Mouse (Mus musculus) E14TG2a.4 (cell line): ENCODE results near the gene Ppm1b.
A peak's percentile ranks its signal among the peaks of the same experiment; 100 is the strongest.

ENCODE experiments used
- H3K27me3 ChIP-seq: 2 replicates; pipeline ENCODE4 v1.6.1; 2014; ENCODE audit warnings: low read length, control low read depth; ENCODE audit not compliant: insufficient read depth
- H3K36me3 ChIP-seq: 2 replicates; pipeline ENCODE4 v1.6.1; 2014; ENCODE audit warnings: low read length, control low read depth; ENCODE audit not compliant: insufficient read depth
- H3K4me1 ChIP-seq: replicated peaks from 2 replicates; pipeline ENCODE4 v1.6.1; 2014; ENCODE audit warnings: low read depth, low read length, control low read depth
- H3K4me3 ChIP-seq: replicated peaks from 2 replicates; pipeline ENCODE4 v1.5.1; 2014; ENCODE audit warnings: mild to moderate bottlenecking, low read length
- H3K9me3 ChIP-seq: 2 replicates; pipeline ENCODE4 v1.6.1; 2014; ENCODE audit warnings: low read length, control low read depth
- CTCF ChIP-seq: conservative IDR thresholded peaks from 2 replicates; pipeline ENCODE4 v1.5.1; 2014; ENCODE audit warnings: low read length
- NANOG ChIP-seq: IDR thresholded peaks from 2 replicates; pipeline ENCODE4 v1.6.1; 2014; ENCODE audit warnings: borderline replicate concordance, low read length, mixed read lengths
- POU5F1 ChIP-seq: IDR thresholded peaks from 2 replicates; pipeline ENCODE4 v1.6.1; 2014; ENCODE audit warnings: low read length, borderline replicate concordance

Ppm1b gene

DNA sequence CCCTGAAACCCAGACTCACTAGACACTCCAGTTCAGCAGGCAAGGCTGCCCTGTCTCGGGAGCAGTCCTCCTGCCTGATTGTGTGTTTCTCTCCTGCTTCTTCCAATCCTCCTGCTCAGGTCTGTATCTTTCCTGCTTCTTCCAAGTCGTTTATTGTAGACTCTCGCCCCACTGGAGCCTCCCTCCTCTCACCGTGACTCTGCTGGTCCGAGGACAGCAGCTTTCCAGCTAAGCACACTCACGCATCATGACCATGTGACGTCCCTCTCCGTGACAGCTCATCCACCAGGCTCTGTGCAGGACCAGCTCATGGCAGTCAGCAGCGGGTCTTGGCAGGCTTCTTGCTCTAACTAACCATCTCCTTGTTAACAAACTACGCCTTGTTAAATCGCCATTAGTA, 77.5 kb downstream of the Ppm1b start:
- no peaks in the 10 kb centered on the region; the same call in 1 of the 2 replicates for H3K4me1 ChIP-seq
- H3K4me3 ChIP-seq = no peak overlapping the region
- H3K36me3 ChIP-seq = no peaks in the 10 kb centered on the region
- H3K27me3 ChIP-seq = peaks cover 6% of the 10 kb centered on the region
- TF ChIP-seq NANOG (no peak), CTCF (no peak), POU5F1 (no peak)
- H3K9me3 ChIP-seq = no peaks in the 10 kb centered on the region

DNA sequence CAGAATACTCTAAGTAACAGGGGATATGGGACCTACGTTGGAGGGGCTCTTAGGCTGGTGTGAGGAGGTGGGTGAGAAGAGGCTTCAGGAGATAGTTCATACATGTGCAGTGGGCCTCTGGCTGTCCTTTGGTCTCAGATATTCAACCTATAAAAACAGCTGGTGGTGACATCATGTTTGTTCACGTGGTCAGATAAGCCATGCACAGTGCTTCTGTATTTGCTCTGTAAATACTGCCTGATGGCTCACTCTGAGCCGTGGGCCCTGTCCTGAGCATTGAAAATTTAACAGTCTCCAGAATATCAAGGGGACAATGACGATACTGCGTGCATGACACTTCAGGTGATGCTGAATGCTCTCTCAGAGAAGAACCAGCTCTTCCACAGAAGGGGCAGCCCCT, 81.3 kb downstream of the Ppm1b start:
- Histone ChIP-seq H3K36me3 (no peaks in the 10 kb centered on the region), H3K4me1 (no peaks in the 10 kb centered on the region; the same call in 1 of the 2 replicates)
- TF ChIP-seq POU5F1 (no peak), CTCF (no peak), NANOG (no peak)

GRCm38 (mm10) chr17:85038311-85038710, 81.8 kb downstream of the Ppm1b start:
- Histone ChIP-seq H3K4me1 (no peaks in the 10 kb centered on the region; the same call in 1 of the 2 replicates), H3K36me3 (no peaks in the 10 kb centered on the region), H3K27me3 (peaks cover 3% of the 10 kb centered on the region), H3K4me3 (no peak overlapping the region), H3K9me3 (no peaks in the 10 kb centered on the region)
- TF ChIP-seq NANOG (no peak), CTCF (peak; percentile 15; the same call in 1 of the 2 replicates)

More for the DNA sequence above, 81.3 kb downstream of the Ppm1b start:
- H3K9me3 ChIP-seq = no peaks in the 10 kb centered on the region
- peaks cover 6% of the 10 kb centered on the region for H3K27me3 ChIP-seq
- no peak overlapping the region for H3K4me3 ChIP-seq

GRCm38 (mm10) chr17:85038761-85039160, 82.2 kb downstream of the Ppm1b start:
- Histone ChIP-seq H3K4me1 (no peaks in the 10 kb centered on the region; the same call in 1 of the 2 replicates), H3K9me3 (no peaks in the 10 kb centered on the region), H3K27me3 (peaks cover 3% of the 10 kb centered on the region; the same call in 1 of the 2 replicates), H3K36me3 (no peaks in the 10 kb centered on the region), H3K4me3 (no peak overlapping the region)
- TF ChIP-seq CTCF (no peak), POU5F1 (no peak), NANOG (no peak)

DNA sequence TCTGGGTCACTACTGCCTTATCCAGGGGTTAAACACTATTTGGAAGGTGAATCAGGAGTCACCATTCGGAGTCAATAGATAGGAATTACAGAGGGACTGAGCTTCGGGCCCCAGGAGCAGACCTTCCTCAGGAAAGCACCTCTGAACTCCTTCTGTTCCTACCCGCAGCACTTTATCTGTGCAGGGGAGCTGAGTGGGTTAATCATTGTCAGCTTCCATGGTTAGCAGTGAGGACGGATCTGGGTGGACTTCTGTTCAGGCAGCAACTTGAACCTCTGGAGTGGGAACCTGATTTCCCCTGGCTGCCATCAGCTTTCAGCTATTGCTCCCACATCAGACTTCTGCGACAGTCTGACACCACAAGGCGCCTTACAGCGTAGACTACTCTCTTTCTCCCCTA, 84.4 kb downstream of the Ppm1b start:
- Histone ChIP-seq H3K27me3 (no peaks in the 10 kb centered on the region), H3K4me3 (no peak overlapping the region), H3K9me3 (no peaks in the 10 kb centered on the region), H3K4me1 (no peaks in the 10 kb centered on the region), H3K36me3 (no peaks in the 10 kb centered on the region)
- TF ChIP-seq NANOG (no peak), CTCF (no peak)

GRCm38 (mm10) chr17:85042419-85042818, 85.9 kb downstream of the Ppm1b start:
- no peak for TF ChIP-seq NANOG
- TF ChIP-seq POU5F1 = no peak
- TF ChIP-seq CTCF = no peak
- Histone ChIP-seq H3K27me3 (no peaks in the 10 kb centered on the region), H3K9me3 (no peaks in the 10 kb centered on the region), H3K4me1 (no peaks in the 10 kb centered on the region), H3K36me3 (no peaks in the 10 kb centered on the region), H3K4me3 (no peak overlapping the region)

DNA sequence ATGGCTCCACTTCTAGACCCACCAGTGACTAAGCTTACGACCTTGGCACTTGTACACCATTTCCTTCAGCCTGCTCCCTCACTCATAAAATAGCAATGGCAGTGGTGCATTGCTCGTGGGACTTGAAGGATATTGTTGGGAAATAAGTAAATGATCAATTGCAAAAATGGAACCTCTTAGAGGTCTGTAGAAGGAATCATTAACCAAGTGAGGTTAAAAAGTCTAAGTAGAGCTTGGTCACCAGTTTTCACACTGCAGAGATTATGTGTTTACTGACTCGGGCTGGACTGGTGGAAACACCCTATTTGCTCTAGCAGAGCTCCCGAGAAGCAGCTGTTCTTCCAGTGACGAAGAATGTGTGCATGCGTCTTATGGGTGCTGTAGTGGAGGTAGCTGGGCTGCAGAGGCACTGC, 86.9 kb downstream of the Ppm1b start:
- Histone ChIP-seq H3K9me3 (no peaks in the 10 kb centered on the region), H3K27me3 (no peaks in the 10 kb centered on the region), H3K4me3 (no peak overlapping the region), H3K4me1 (no peaks in the 10 kb centered on the region), H3K36me3 (no peaks in the 10 kb centered on the region)
- TF ChIP-seq POU5F1 (no peak), NANOG (no peak), CTCF (no peak)

DNA sequence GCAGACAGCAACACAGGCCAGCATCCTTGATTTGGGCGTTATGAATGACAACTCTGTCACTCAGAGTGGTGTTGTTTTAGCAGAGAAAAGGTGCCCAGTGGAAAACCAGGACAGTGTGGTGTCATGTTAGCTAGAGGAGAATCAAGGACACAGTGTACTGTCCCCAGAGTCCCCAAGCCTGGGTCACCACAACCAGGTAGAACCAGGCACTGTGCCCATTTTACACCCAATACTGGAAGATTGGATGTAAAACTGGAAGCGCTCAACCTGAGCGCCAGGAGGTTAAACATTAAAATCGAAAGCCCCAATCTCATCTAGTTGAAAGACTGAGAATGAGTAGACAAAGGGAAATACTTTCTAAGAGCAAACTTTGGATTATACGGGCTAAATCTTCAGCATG, 87.9 kb downstream of the Ppm1b start:
- Histone ChIP-seq H3K36me3 (no peaks in the 10 kb centered on the region), H3K4me1 (no peaks in the 10 kb centered on the region), H3K4me3 (no peak overlapping the region), H3K27me3 (no peaks in the 10 kb centered on the region), H3K9me3 (no peaks in the 10 kb centered on the region)
- no peak for TF ChIP-seq NANOG
- TF ChIP-seq CTCF = no peak
- no peak for TF ChIP-seq POU5F1

- Histone ChIP-seq H3K27me3 (no peaks in the 10 kb centered on the region), H3K4me1 (no peaks in the 10 kb centered on the region)
- TF ChIP-seq CTCF (no peak), POU5F1 (no peak), NANOG (no peak)
These were observed 88.6 kb downstream of the Ppm1b start for GRCm38 (mm10) chr17:85045160-85045559.

GRCm38 (mm10) chr17:85048379-85048778, 91.8 kb downstream of the Ppm1b start:
- Histone ChIP-seq H3K27me3 (no peaks in the 10 kb centered on the region), H3K4me3 (no peak overlapping the region), H3K9me3 (no peaks in the 10 kb centered on the region), H3K36me3 (no peaks in the 10 kb centered on the region), H3K4me1 (no peaks in the 10 kb centered on the region)
- TF ChIP-seq POU5F1 (no peak), CTCF (no peak), NANOG (no peak)

More at GRCm38 (mm10) chr17:85045160-85045559, 88.6 kb downstream of the Ppm1b start:
- no peaks in the 10 kb centered on the region for H3K36me3 ChIP-seq
- no peaks in the 10 kb centered on the region for H3K9me3 ChIP-seq
- H3K4me3 ChIP-seq = no peak overlapping the region
